ENCODE assay signal across 8 mouse cellular contexts in the genomic region with DNA sequence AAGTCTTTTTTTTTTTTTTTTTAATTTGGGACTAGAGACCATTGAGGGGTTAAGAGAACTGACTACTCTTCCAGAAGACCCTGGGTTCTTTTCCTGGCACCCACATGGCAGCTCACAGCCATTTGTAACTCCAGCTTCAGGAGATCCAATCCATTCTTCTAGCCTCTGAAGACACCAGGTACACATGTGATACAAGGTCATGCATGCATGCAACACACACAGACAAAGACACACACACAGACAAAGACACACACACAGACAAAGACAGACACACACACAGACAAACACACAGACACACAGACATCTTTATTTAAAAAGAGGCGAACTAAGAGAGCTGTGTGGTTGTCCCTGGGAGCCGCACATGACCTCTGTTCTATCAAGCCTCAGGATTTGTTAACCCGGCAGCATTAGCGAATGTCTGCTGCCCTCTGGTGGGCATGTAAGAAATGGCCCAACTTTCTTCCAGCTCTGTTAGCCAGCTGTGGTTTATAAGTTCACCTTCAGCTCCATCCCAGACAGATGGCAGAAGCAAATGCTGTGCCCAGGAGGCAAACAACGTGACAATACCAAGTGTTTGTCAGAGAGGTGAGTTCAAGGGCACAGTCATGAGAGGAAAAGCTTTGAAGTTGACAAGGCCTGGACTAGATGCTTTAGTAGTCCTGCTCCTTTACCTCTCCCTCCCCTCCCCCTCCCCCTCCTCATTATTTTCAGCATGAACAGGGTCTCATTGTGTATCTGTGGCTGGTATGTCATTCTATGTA. TPM values are rescaled to one million over a fixed set of nuclear protein-coding genes. Genes with fewer than 3 reads are reported as not detected.
DNase-seq lines count a peak whose midpoint lies in the region; ATAC-seq and TF ChIP-seq lines count a peak whose summit lies in the region.

No protein-coding gene starts in this region.

- 6% methylated on average over 5 of the region's 5 CpGs for WGBS in embryonic facial prominence, embryonic 14.5 days
- WGBS in kidney, embryonic 15.5 days, result 10% methylated on average over 5 of the region's 5 CpGs
- WGBS in limb, embryonic 14.5 days, result 10% methylated on average over 5 of the region's 5 CpGs

- H3K36me3 ChIP-seq in embryonic facial prominence, embryonic 14.5 days (ENCODE audit: control insufficient read depth, insufficient read depth, low read length), result no peaks in the 10 kb centered on the region
- no peaks in the 10 kb centered on the region for H3K36me3 ChIP-seq in kidney, embryonic 15.5 days
- no peaks in the 10 kb centered on the region for H3K36me3 ChIP-seq in limb, embryonic 14.5 days (ENCODE audit: control insufficient read depth, insufficient read depth, low read length)

- no peak overlapping the region for H3K9ac ChIP-seq in embryonic facial prominence, embryonic 14.5 days (ENCODE audit: low read depth, low read length)
- no peak overlapping the region for H3K9ac ChIP-seq in kidney, embryonic 15.5 days
- no peak overlapping the region for H3K9ac ChIP-seq in limb, embryonic 14.5 days (ENCODE audit: low read depth, low read length, severe bottlenecking)

- no peak for TF ChIP-seq POLR2A in limb, embryonic 14.5 days (IDR thresholded peaks at IDR 0.05; ENCODE audit: borderline replicate concordance, extremely low read depth, insufficient read depth, insufficient read length)

- H3K9me3 ChIP-seq in embryonic facial prominence, embryonic 14.5 days (ENCODE audit: control insufficient read depth, low read length), result no peaks in the 10 kb centered on the region
- H3K9me3 ChIP-seq in kidney, embryonic 15.5 days (replicated peaks), result no peaks in the 10 kb centered on the region
- H3K9me3 ChIP-seq in limb, embryonic 14.5 days (ENCODE audit: control insufficient read depth, low read length), result no peaks in the 10 kb centered on the region

- DNase-seq in 416B (ENCODE audit: low read depth), result peak; percentile 88
- DNase-seq in adrenal gland, postnatal 36 days, result peak; percentile 87 to 88
- peak; percentile 86 for DNase-seq in embryonic facial prominence, embryonic 14.5 days (ENCODE audit: low spot score)
- DNase-seq in heart, adult 9 months (ENCODE audit: low spot score in 2 of 2), result peak; percentile 39 to 70
- peak; percentile 92 for DNase-seq in limb, embryonic 14.5 days (ENCODE audit: low spot score)
- peak; percentile 88 for DNase-seq in naive thymus-derived CD4-positive, alpha-beta T cell, adult 2 months (ENCODE audit: low read depth)
- DNase-seq in spleen, postnatal 4 days (ENCODE audit: low spot score in 2 of 2), result peak; percentile 60 to 86

- H3K4me1 ChIP-seq in embryonic facial prominence, embryonic 14.5 days (ENCODE audit: control insufficient read depth, insufficient read depth, low read length), result no peaks in the 10 kb centered on the region
- H3K4me1 ChIP-seq in kidney, embryonic 15.5 days, result no peaks in the 10 kb centered on the region
- no peaks in the 10 kb centered on the region for H3K4me1 ChIP-seq in limb, embryonic 14.5 days (ENCODE audit: control insufficient read depth, insufficient read depth, low read length)

- no peaks in the 10 kb centered on the region for H3K27me3 ChIP-seq in embryonic facial prominence, embryonic 14.5 days (replicated peaks; ENCODE audit: control insufficient read depth, insufficient read depth, low read length)
- no peaks in the 10 kb centered on the region for H3K27me3 ChIP-seq in kidney, embryonic 15.5 days
- no peaks in the 10 kb centered on the region for H3K27me3 ChIP-seq in limb, embryonic 14.5 days (ENCODE audit: control insufficient read depth, insufficient read depth, low read length)

- no peak overlapping the region for H3K4me3 ChIP-seq in embryonic facial prominence, embryonic 14.5 days (ENCODE audit: low read depth, low read length)
- H3K4me3 ChIP-seq in kidney, embryonic 15.5 days (replicated peaks), result no peak overlapping the region
- H3K4me3 ChIP-seq in limb, embryonic 14.5 days (replicated peaks; ENCODE audit: low read length), result no peak overlapping the region

- no peak overlapping the region for H3K4me2 ChIP-seq in embryonic facial prominence, embryonic 14.5 days (ENCODE audit: low read depth, low read length)
- H3K4me2 ChIP-seq in kidney, embryonic 15.5 days, result no peak overlapping the region
- H3K4me2 ChIP-seq in limb, embryonic 14.5 days (replicated peaks; ENCODE audit: low read depth, low read length, severe bottlenecking), result no peak overlapping the region

- peak; percentile 82 for ATAC-seq in embryonic facial prominence, embryonic 14.5 days (ENCODE audit: low read depth)
- ATAC-seq in kidney, embryonic 15.5 days (replicated peaks; ENCODE audit: low FRiP score), result peak; percentile 62; the same call in 1 of the 2 replicates
- ATAC-seq in limb, embryonic 14.5 days (ENCODE audit: low FRiP score, low read depth), result peak; percentile 71; the same call in 1 of the 2 replicates

- no peak overlapping the region for H3K27ac ChIP-seq in embryonic facial prominence, embryonic 14.5 days (replicated peaks; ENCODE audit: low read depth, low read length)
- no peak overlapping the region for H3K27ac ChIP-seq in kidney, embryonic 15.5 days
- no peak overlapping the region for H3K27ac ChIP-seq in limb, embryonic 14.5 days (replicated peaks; ENCODE audit: low read depth, low read length)

RNA-seq across cellular contexts. Expression of gene Elp6, which starts 7.9 kb away (rescaled TPM):
- total RNA-seq in adrenal gland, postnatal 36 days (2021), result 1 to 10 TPM; 8.0 to 9.8 TPM
- 17.7 and 21.5 TPM in 2 replicates for polyA plus RNA-seq in embryonic facial prominence, embryonic 14.5 days (2014; fragmentation: Nextera tagmentation; extraction: Ambion mirVana)
- 28.8 and 29.9 TPM in 2 replicates for polyA plus RNA-seq in kidney, embryonic 15.5 days (2015; fragmentation: Nextera tagmentation; extraction: Ambion mirVana)
- 36.1 and 43.4 TPM in 2 replicates for polyA plus RNA-seq in limb, embryonic 14.5 days (2012; rRNA removed)
- polyA plus RNA-seq in limb, embryonic 14.5 days (2014; fragmentation: Nextera tagmentation; extraction: Ambion mirVana), result 25.3 and 25.8 TPM in 2 replicates

RNA-seq across cellular contexts. Expression of gene Scap, which starts 36.0 kb away (rescaled TPM):
- 100 to 1,000 TPM in 1 of 2 experiments, 10 to 100 TPM in 1; 85.4 to 106 TPM for total RNA-seq in adrenal gland, postnatal 36 days (2021)
- 30.3 and 33.0 TPM in 2 replicates for polyA plus RNA-seq in embryonic facial prominence, embryonic 14.5 days (2014; fragmentation: Nextera tagmentation; extraction: Ambion mirVana)
- polyA plus RNA-seq in kidney, embryonic 15.5 days (2015; fragmentation: Nextera tagmentation; extraction: Ambion mirVana), result 37.9 and 38.8 TPM in 2 replicates
- 30.3 and 36.9 TPM in 2 replicates for polyA plus RNA-seq in limb, embryonic 14.5 days (2012; rRNA removed)
- polyA plus RNA-seq in limb, embryonic 14.5 days (2014; fragmentation: Nextera tagmentation; extraction: Ambion mirVana), result 28.4 and 33.5 TPM in 2 replicates

RNA-seq across cellular contexts. Expression of gene Cspg5, which starts 53.5 kb away (rescaled TPM):
- total RNA-seq in adrenal gland, postnatal 36 days (2021), result 10 to 100 TPM; 22.6 to 22.8 TPM
- polyA plus RNA-seq in embryonic facial prominence, embryonic 14.5 days (2014; fragmentation: Nextera tagmentation; extraction: Ambion mirVana), result 8.3 and 9.6 TPM in 2 replicates
- 2.1 and 2.9 TPM in 2 replicates for polyA plus RNA-seq in kidney, embryonic 15.5 days (2015; fragmentation: Nextera tagmentation; extraction: Ambion mirVana)
- 10.0 and 11.0 TPM in 2 replicates for polyA plus RNA-seq in limb, embryonic 14.5 days (2012; rRNA removed)
- polyA plus RNA-seq in limb, embryonic 14.5 days (2014; fragmentation: Nextera tagmentation; extraction: Ambion mirVana), result 6.4 and 7.6 TPM in 2 replicates
